Mouse (Mus musculus): ENCODE measurements around the gene Tmx4.

Gene Tmx4

DNA sequence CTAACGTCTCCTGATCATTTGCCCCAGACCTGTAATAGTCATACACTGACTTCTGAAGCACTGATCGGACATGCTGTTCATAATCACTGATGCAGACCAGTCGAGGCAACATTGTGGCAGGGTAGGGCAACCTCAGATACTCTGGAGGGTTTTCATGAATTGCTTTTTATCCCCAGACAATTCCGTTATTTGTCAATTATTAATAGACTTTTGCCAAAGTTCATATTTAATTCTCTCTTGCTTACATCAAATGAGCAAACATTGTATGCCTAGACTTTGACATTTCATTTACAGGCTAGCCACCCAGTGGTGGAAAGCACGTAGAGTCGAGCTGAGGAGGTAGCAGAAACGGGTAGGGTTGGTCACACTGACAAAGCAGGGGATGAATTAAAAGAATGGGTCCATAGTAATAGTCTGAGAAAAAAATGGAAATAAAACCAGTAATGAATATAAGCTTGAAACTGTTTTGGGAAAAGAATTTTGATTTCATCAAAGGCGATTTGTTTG lies 89.7 kb downstream of the Tmx4 start, which contains the start of gene Hao1:
Gene Hao1, minus strand, starts transcription at position 148 of the 507 bp plus-strand sequence.
- no peak for DNase-seq (ENCODE audit: low spot score)

- no peak for DNase-seq (ENCODE audit: low spot score)
These were observed 91.6 kb downstream of the Tmx4 start for GRCm38 (mm10) chr2:134552358-134552757.

- DNase-seq (ENCODE audit: low spot score) = no peak
These were observed 94.2 kb downstream of the Tmx4 start for GRCm38 (mm10) chr2:134549770-134550169.

DNA sequence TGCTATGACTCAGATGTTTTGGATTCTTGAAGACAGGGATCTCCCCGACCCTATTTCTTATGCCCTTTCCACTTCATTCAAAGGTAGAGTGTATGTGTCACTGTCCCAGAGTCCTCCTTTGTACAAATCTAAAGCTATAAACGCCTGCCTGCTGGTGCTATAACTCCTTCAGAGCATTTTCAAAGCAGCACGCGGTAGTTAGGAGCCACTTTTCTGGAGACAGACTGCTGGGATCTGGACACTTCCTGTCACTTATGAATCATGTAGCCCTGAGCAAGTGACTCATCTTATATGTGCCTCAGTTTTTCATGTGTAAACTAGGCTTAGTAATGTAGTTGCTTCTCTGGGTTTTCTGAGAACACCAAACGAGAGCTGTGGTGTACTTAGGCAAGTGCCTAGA lies 98.8 kb downstream of the Tmx4 start:
- DNase-seq (ENCODE audit: low spot score) = no peak

- no peak for DNase-seq (ENCODE audit: low spot score)
These were observed 99.5 kb downstream of the Tmx4 start for GRCm38 (mm10) chr2:134544321-134545065.
